Mouse (Mus musculus): Measurements from ENCODE around the gene Mrpl22.
"Not testable (repeated sequence)": the region's sequence is repeated elsewhere in the genome, so short reads cannot be mapped to it uniquely, and the experiment has no call there.

The Mrpl22 gene

GRCm38 (mm10) chr11:58171459-58172091, at the start of gene Mrpl22:
Gene Mrpl22 (plus strand): TSS chr11:58171661.
- DNase-seq (ENCODE audit: low spot score in 2 of 2): peak; percentile 91 to 93

GRCm38 (mm10) chr11:58123711-58124110, 47.8 kb upstream of the Mrpl22 start:
- DNase-seq (ENCODE audit: low spot score in 2 of 2): no peak

- DNase-seq (ENCODE audit: low spot score in 2 of 2): no peak
These were observed 46.4 kb upstream of the Mrpl22 start for GRCm38 (mm10) chr11:58125021-58125420.

- DNase-seq (ENCODE audit: low spot score in 2 of 2): peak; percentile 51 to 69
These were observed 44.9 kb upstream of the Mrpl22 start for GRCm38 (mm10) chr11:58126397-58127160.

GRCm38 (mm10) chr11:58127544-58127943, 43.9 kb upstream of the Mrpl22 start:
- no peak for DNase-seq (ENCODE audit: low spot score in 2 of 2)

- DNase-seq (ENCODE audit: low spot score in 2 of 2): no peak
These were observed 42.1 kb upstream of the Mrpl22 start for GRCm38 (mm10) chr11:58129302-58129843.

GRCm38 (mm10) chr11:58132026-58132425, 39.4 kb upstream of the Mrpl22 start:
- no peak for DNase-seq (ENCODE audit: low spot score in 2 of 2)

- DNase-seq (ENCODE audit: low spot score in 2 of 2): no peak
These were observed 36.6 kb upstream of the Mrpl22 start for GRCm38 (mm10) chr11:58134869-58135268.

- DNase-seq (ENCODE audit: low spot score in 2 of 2): no peak
These were observed 36.2 kb upstream of the Mrpl22 start for GRCm38 (mm10) chr11:58135296-58135695.

- DNase-seq (ENCODE audit: low spot score in 2 of 2): no peak
These were observed 34.8 kb upstream of the Mrpl22 start for GRCm38 (mm10) chr11:58136677-58137076.

GRCm38 (mm10) chr11:58138821-58139220, 32.6 kb upstream of the Mrpl22 start:
- no peak for DNase-seq (ENCODE audit: low spot score in 2 of 2)

GRCm38 (mm10) chr11:58139466-58139865, 32.0 kb upstream of the Mrpl22 start:
- DNase-seq (ENCODE audit: low spot score in 2 of 2): no peak

- DNase-seq (ENCODE audit: low spot score in 2 of 2): no peak
These were observed 27.6 kb upstream of the Mrpl22 start for GRCm38 (mm10) chr11:58143704-58144426.

- DNase-seq (ENCODE audit: low spot score in 2 of 2): no peak
These were observed 25.2 kb upstream of the Mrpl22 start for GRCm38 (mm10) chr11:58146241-58146640.

GRCm38 (mm10) chr11:58155458-58155857, 16.0 kb upstream of the Mrpl22 start:
- DNase-seq (ENCODE audit: low spot score in 2 of 2): no peak

GRCm38 (mm10) chr11:58156871-58157270, 14.6 kb upstream of the Mrpl22 start:
- no peak for DNase-seq (ENCODE audit: low spot score in 2 of 2)

- DNase-seq (ENCODE audit: low spot score in 2 of 2): no peak
These were observed 6.4 kb upstream of the Mrpl22 start for GRCm38 (mm10) chr11:58165072-58165471.

- no peak for DNase-seq (ENCODE audit: low spot score in 2 of 2)
These were observed 3.7 kb upstream of the Mrpl22 start for GRCm38 (mm10) chr11:58167822-58168166.

- peak; percentile 56 to 79 for DNase-seq (ENCODE audit: low spot score in 2 of 2)
These were observed 3.1 kb upstream of the Mrpl22 start, which contains the start of gene Gemin5 for GRCm38 (mm10) chr11:58168167-58168915. Gene Gemin5 (minus strand): TSS chr11:58168539.

GRCm38 (mm10) chr11:58169666-58170065, 1.8 kb upstream of the Mrpl22 start:
- DNase-seq (ENCODE audit: low spot score in 2 of 2): no peak

GRCm38 (mm10) chr11:58179563-58179962, 8.1 kb downstream of the Mrpl22 start:
- DNase-seq (ENCODE audit: low spot score in 2 of 2): peak; percentile 67 to 86

- DNase-seq (ENCODE audit: low spot score in 2 of 2): not testable (repeated sequence)
These were observed 8.5 kb downstream of the Mrpl22 start for GRCm38 (mm10) chr11:58179986-58180385.

All from heart, adult 9 months (tissue).